Mouse (Mus musculus) limb, embryonic 15.5 days (tissue): ENCODE measurements around the gene Fam102a. TPM values are rescaled to one million over a fixed set of nuclear protein-coding genes. Genes with fewer than 3 reads are reported as not detected.

Experiments used
- polyA plus RNA-seq: library from polyadenylated mRNA; unstranded; fragments of >200 nt; fragmentation: Nextera tagmentation; extraction: Ambion mirVana; gene quantifications from 2 replicates; pipeline ENCODE4 v1.2.1, GENCODE M21; 2015

Gene Fam102a
- polyA plus RNA-seq, 1 experiment from 2014 or later, result 17.3 TPM

Other genes starting within 250 kb of the Fam102a start
- gene Golga2, start 247.9 kb upstream of the Fam102a start, polyA plus RNA-seq, result 36.5 and 36.6 TPM in 2 replicates
- gene Swi5, start 247.3 kb upstream of the Fam102a start, polyA plus RNA-seq, result 370 and 413 TPM in 2 replicates
- gene Ciz1, start 183.0 kb upstream of the Fam102a start, polyA plus RNA-seq, result 42.7 and 46.2 TPM in 2 replicates
- 20.5 and 26.6 TPM in 2 replicates for gene Dnm1, start 182.0 kb upstream of the Fam102a start, polyA plus RNA-seq
- gene 1110008P14Rik, start 153.4 kb upstream of the Fam102a start, polyA plus RNA-seq, result 58.0 and 67.7 TPM in 2 replicates
- 3.2 and 3.9 TPM in 2 replicates for gene Lcn2, start 147.1 kb upstream of the Fam102a start, polyA plus RNA-seq
- 24.9 and 26.0 TPM in 2 replicates for gene Ptges2, start 139.4 kb upstream of the Fam102a start, polyA plus RNA-seq
- gene Naif1, start 84.9 kb upstream of the Fam102a start, polyA plus RNA-seq, result 5.6 and 6.0 TPM in 2 replicates
- 17.1 and 17.5 TPM in 2 replicates for gene Slc25a25, start 83.9 kb upstream of the Fam102a start, polyA plus RNA-seq
- gene Dpm2, start 35.5 kb downstream of the Fam102a start, polyA plus RNA-seq, result 114 and 117 TPM in 2 replicates
- gene Pip5kl1, start 39.5 kb downstream of the Fam102a start, polyA plus RNA-seq, result 0.12 and 0.82 TPM in 2 replicates
- not detected in 2 replicates for gene 9430097D07Rik, start 40.4 kb downstream of the Fam102a start, polyA plus RNA-seq
- gene St6galnac4, start 51.8 kb downstream of the Fam102a start, polyA plus RNA-seq, result 33.8 and 44.2 TPM in 2 replicates
- 24.7 and 27.1 TPM in 2 replicates for gene St6galnac6, start 64.4 kb downstream of the Fam102a start, polyA plus RNA-seq
- gene Ak1, start 86.4 kb downstream of the Fam102a start, polyA plus RNA-seq, result 46.9 and 132 TPM in 2 replicates
- 64.6 and 71.5 TPM in 2 replicates for gene Eng, start 111.3 kb downstream of the Fam102a start, polyA plus RNA-seq
- 33.5 and 34.8 TPM in 2 replicates for gene Fpgs, start 168.8 kb downstream of the Fam102a start, polyA plus RNA-seq
- gene Cdk9, start 177.7 kb downstream of the Fam102a start, polyA plus RNA-seq, result 84.4 and 101 TPM in 2 replicates
- 23.0 and 24.7 TPM in 2 replicates for gene Sh2d3c, start 185.7 kb downstream of the Fam102a start, polyA plus RNA-seq
- gene 6330409D20Rik, start 205.7 kb downstream of the Fam102a start, polyA plus RNA-seq, result not detected in 2 replicates
- 68.5 and 71.7 TPM in 2 replicates for gene Tor2a, start 221.9 kb downstream of the Fam102a start, polyA plus RNA-seq
- gene Ttc16, start 240.3 kb downstream of the Fam102a start, polyA plus RNA-seq, result 0.12 and 0.13 TPM in 2 replicates
- 6.6 and 7.2 TPM in 2 replicates for gene Ptrh1, start 240.5 kb downstream of the Fam102a start, polyA plus RNA-seq
- gene Cfap157, start 249.1 kb downstream of the Fam102a start, polyA plus RNA-seq, result 0.37 and 1.0 TPM in 2 replicates